Mouse (Mus musculus) stomach, postnatal 0 days (tissue): ENCODE measurements around the gene Tmprss11e.

Source experiments
- CTCF ChIP-seq: IDR thresholded peaks from 2 replicates; pipeline ENCODE4 v1.5.1; 2016; ENCODE audit warnings: antibody characterized with exemption, low read depth, mild to moderate bottlenecking, moderate library complexity
- EP300 ChIP-seq: optimal IDR thresholded peaks from 2 replicates; pipeline ENCODE3; 2016; ENCODE audit warnings: antibody characterized with exemption

DNA sequence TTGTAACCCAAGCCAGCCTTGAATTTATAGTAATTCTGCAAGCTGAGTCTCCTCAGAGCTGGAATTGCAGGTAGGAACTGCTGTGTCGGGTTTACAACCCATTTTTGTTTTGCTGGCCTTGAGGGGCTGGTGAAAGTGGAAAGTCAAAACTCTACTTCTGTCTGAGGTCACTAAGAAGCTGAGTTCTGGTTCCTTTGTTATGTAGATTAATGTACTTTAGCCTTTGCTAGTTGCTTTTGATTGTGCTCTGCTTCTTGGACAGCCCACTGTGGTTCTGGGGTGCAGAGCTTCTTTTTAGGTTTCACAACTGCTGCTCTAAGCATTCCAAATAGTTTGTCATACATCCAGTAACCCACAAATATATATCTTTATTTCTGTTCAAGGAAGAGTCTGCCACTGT is 41.2 kb upstream of the Tmprss11e start:
- TF ChIP-seq CTCF: no peak
- no peak for TF ChIP-seq EP300
